Mouse (Mus musculus) thymus, adult 2 months (tissue): ENCODE results near the gene Nudt9.

Experiments
- CTCF ChIP-seq: fragments of 200-500 bp; IDR thresholded peaks from 2 replicates; pipeline ENCODE4 v1.5.1; 2012; ENCODE audit warnings: mild to moderate bottlenecking, control low read depth, low read length, moderate library complexity, borderline replicate concordance; ENCODE audit not compliant: control insufficient read depth, poor library complexity, insufficient read depth; ENCODE audit errors: extremely low read depth
- POLR2A ChIP-seq: fragments of 200-500 bp; IDR thresholded peaks from 2 replicates; pipeline ENCODE4 v1.6.1; 2012; ENCODE audit warnings: mild to moderate bottlenecking, low read length, control low read depth, moderate library complexity; ENCODE audit not compliant: control insufficient read depth, poor library complexity, insufficient read depth; ENCODE audit errors: extremely low read depth

- TF ChIP-seq POLR2A: no peak
- TF ChIP-seq CTCF: no peak
Measured at GRCm38 (mm10) chr5:103999738-104000137, 46.4 kb upstream of the Nudt9 start.
